Mouse (Mus musculus) thymus, postnatal 36 days (tissue): ENCODE results near the gene Dync2li1.

ENCODE experiments used
- DNase-seq, 2 experiments: peaks; one replicate each; pipeline ENCODE4 v3.0.0; 2022; ENCODE audit warnings: mixed read lengths in 2 of 2

Gene Dync2li1

GRCm38 (mm10) chr17:84611971-84612370, 14.3 kb upstream of the Dync2li1 start:
- no peak for DNase-seq

- no peak for DNase-seq
These were observed 10.5 kb upstream of the Dync2li1 start for GRCm38 (mm10) chr17:84615811-84616210.

DNA sequence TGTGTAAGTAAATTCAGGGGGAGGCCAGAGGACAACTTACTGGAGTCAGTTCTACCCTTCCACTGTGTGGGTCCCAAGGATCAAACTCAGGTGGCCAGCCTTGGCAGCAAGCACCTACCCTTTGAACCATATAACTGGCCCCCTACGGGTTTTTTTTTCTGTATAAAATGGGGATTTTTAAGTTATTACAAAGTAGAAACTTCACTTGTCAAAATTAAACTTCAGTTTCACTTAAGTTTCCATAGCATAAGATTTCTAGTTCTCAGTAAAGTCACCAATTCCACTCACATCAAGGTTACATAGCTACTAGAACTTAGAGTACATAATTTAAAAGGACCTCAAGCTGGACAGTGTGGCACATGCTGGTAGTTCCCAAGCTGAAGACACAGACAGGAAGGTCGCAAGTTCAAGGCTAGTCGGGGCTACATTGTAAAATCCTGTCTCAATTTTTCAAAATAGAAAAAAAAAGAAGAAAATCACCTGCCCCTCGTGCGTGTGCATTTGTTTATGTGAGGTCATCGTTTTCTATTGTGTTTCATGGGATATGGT, 9.7 kb upstream of the Dync2li1 start:
- DNase-seq = no peak

DNA sequence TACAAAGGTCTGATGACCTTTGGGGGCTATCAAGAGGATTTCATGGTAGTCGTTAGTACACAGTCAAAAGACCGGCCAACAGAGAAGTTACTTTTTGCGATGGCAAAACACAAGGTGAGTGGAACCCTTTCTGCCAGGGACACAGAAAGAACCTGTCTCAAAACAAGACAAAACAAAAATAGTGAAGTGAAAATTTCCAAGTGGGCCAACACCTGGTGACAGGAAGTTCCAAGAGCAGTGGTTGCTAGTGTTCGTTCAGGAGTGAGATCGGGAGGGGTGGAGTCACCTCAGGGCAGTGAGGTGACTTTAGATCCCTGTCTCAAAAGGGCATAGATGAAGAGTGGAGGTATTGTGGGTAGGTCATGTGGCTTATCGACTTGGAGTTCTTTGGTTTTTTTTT, 8.3 kb upstream of the Dync2li1 start:
- DNase-seq = no peak

- DNase-seq = no peak
These were observed 7.2 kb upstream of the Dync2li1 start for GRCm38 (mm10) chr17:84619112-84619511.

DNA sequence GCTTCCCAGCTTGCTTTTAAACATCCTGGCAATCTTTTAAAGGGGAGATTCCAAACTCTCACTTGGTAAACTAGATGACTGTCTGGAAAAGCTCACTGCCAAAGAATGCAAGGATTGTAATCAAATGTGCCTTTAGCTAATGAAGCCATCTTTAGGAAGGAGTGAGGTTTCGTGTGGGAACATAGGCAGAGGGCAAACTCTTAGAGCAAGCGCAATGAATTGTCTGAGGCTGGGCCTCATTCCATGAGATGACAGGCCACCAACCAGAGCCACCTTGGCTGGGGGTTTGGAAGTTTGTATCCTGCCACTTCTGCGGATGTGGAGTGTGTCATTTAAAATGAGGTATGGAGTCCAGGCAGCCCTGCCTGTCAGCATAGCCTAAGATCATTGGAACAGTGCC, 6.2 kb upstream of the Dync2li1 start:
- no peak for DNase-seq

- DNase-seq = no peak
These were observed 5.7 kb upstream of the Dync2li1 start for GRCm38 (mm10) chr17:84620610-84621009.

GRCm38 (mm10) chr17:84621209-84621608, 5.1 kb upstream of the Dync2li1 start:
- no peak for DNase-seq

DNA sequence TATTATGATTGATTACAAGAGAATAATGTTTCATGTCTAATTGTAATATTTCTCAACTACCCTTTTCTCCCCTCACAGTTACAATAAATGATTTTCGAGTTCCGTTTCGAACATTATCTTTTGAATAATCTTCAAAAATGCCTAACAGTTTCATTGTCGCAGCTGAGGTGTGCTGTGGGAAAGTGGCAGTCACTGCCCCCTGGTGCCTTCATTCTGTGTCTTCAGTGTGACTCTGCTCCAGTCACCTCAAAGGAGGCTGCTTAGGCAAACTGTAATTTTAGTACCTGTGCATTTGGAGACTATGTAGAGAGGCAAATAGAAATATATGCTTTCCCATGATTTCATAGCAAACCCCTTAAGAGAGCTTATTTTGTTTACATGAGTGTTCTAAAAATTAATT, 4.3 kb upstream of the Dync2li1 start:
- no peak for DNase-seq

- DNase-seq = no peak
These were observed 3.4 kb upstream of the Dync2li1 start for GRCm38 (mm10) chr17:84622873-84623272.

- DNase-seq = no peak
These were observed 585 bp downstream of the Dync2li1 start for GRCm38 (mm10) chr17:84626857-84627305.

DNA sequence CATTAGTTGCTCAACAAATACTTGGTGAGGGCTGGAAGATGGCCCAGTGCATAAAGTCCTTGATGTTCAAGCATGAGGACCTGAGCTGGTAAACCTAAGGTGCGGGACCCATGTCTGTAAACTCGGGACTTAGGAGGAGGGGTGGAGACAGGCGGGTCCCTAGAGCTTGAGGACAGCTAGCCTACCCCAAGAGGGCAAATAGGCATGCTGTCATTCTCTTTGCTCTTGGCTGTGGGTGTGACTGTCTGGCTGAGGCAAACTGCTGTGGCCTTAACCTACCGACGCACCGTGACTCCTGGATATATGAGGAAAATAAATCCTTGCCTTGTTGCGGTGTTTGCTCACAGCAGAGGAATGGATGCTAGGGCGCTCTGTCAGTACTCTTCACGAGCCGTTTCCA, 1.4 kb downstream of the Dync2li1 start:
- DNase-seq = no peak

DNA sequence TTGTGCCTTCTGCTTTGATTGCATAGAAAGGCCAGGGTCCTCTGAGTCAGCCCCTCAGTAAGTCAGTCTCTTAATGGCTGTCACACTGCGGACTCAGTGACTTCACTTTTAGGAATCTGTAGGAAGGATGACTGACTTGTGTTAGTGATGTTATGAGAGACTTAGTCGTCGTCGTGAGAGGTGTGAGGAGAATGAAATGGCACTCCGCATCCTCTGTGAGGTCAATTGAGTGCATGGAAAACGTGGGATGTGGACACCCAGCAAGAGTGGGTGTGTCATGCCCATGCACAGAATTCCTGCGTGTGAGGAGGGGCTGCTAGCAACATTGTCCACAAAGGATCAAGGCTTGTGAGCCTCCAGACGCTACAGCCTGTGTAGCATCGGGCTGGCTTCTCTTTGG, 2.3 kb downstream of the Dync2li1 start:
- DNase-seq = no peak

DNA sequence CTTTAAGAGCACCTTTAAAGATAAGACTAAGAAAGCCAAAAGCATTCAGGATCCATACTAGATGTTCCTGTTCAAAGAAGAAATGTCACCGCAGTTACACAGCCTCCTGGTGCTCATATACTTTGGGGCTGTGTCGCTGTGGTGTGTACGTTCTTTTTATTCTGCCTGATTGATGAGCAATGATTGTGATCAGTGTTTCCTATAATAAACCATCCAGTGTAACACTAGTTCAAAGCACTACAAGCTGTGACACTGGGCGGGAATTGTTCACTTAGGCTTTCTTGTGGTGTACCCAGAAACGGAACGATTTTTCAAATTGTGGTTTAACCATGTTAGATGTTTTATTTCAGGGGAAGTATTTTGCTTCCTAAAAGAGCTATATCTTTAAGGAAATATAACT, 5.5 kb downstream of the Dync2li1 start:
- no peak for DNase-seq

DNA sequence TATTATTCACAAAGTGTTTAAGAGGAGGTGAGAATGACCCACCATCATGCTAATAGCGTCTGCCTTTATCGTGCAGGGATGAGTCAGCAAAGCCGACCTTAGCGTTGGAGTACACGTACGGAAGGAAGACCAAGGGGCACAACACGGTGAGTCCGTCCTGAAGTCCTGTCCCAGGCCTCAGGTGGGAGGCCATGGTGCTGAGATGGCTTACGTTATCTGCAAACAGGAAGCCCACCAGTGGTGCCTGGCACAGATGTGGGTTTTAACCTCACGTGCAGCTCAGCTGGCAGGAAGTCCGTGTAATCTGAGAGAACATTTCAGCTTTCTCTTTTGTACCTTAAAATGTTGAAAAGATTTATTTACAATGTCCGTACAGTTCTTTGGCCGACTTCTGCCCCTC, 7.1 kb downstream of the Dync2li1 start:
- DNase-seq = peak; percentile 48 to 71

- no peak for DNase-seq
These were observed 10.0 kb downstream of the Dync2li1 start for GRCm38 (mm10) chr17:84636328-84636727.

DNA sequence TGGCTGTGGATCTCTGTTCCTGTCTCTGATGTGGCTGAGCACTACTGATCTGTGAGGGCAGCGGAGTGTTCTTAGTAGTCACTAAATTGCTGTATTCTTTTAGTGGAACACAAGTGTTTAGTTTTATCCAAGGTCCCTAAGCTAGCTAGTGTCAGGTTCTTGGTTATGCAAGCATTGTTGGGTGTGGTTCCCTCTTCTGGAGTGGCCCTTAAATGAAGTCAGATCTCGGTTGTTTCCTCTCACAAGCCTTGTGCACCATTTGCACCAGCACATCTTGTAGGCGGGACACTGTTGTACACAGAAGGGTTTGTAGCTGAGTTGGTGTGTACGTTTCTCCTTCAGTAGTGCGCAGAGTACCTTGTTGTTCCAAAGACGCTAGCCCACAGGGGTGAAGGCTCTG, 11.7 kb downstream of the Dync2li1 start:
- no peak for DNase-seq

- no peak for DNase-seq
These were observed 13.6 kb downstream of the Dync2li1 start for GRCm38 (mm10) chr17:84639796-84640378.

- DNase-seq = peak; percentile 45 to 63
These were observed 15.6 kb downstream of the Dync2li1 start for GRCm38 (mm10) chr17:84641893-84642292.

DNA sequence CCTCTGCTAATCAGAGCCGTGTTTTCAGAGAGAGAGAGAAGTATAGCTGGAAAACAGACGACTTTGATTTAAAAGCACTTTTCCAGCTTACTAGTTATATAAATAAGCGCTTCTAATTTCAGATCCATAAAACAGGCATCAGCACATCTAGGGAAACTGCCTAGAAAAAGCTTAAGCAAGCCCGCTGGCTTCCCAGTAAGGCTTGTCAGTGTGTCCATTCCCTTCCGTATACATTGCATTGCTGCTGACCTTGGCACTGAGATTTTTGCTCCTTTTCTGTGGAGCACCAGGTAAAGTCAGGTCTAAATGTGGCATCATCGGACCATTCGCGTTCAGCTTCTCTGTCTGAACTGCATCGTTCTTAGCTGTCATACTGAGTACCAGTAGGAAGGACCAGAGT, 16.0 kb downstream of the Dync2li1 start:
- no peak for DNase-seq

- DNase-seq = no peak
These were observed 18.2 kb downstream of the Dync2li1 start for GRCm38 (mm10) chr17:84644292-84645050.

DNA sequence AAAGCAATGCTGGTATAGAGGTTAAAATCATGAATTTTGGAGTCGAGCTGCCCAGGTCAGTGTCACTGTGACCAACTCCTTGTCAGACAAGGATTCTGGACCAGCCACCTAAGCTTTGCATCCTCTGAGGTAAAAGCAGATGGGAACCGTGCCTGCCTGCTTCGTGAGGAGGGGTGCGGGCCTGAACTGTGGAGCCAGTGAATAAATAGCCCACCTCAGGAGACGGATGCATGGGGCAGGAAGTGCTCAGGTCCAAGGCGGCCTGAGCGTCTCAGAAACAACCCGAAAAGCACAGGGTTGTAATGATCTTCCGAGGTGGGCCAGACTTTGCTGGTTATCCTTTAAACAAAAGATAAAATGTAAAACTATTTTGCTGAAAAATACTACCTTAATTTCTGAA, 18.8 kb downstream of the Dync2li1 start:
- no peak for DNase-seq

DNA sequence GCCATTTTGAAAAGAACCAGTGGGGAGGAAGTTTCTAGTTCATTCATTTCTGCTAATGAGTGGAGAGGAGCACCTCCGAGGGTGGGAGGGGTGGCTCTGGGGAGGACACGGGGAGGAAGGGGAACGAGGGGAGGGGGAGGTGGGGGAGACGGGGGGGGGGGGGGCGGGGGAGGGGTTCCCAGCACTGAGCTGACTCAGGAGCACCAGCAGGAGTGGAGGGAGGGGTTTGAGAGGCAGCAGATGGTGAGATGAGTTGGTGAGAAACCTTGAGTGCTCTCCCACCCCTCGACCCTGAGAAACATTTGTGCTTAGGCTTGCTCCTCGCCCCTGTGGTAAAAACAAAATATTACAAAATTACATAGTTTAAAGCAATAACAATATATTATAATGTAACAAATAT, 19.6 kb downstream of the Dync2li1 start:
- DNase-seq = no peak

GRCm38 (mm10) chr17:84646477-84646876, 20.2 kb downstream of the Dync2li1 start:
- no peak for DNase-seq
